Mouse (Mus musculus): ENCODE data around the gene Skp1a. TPM values are rescaled to one million over a fixed set of nuclear protein-coding genes. Genes with fewer than 3 reads are reported as not detected.

Skp1a gene
- polyA plus RNA-seq, 1 experiment from 2014 or later: 391 TPM

DNA sequence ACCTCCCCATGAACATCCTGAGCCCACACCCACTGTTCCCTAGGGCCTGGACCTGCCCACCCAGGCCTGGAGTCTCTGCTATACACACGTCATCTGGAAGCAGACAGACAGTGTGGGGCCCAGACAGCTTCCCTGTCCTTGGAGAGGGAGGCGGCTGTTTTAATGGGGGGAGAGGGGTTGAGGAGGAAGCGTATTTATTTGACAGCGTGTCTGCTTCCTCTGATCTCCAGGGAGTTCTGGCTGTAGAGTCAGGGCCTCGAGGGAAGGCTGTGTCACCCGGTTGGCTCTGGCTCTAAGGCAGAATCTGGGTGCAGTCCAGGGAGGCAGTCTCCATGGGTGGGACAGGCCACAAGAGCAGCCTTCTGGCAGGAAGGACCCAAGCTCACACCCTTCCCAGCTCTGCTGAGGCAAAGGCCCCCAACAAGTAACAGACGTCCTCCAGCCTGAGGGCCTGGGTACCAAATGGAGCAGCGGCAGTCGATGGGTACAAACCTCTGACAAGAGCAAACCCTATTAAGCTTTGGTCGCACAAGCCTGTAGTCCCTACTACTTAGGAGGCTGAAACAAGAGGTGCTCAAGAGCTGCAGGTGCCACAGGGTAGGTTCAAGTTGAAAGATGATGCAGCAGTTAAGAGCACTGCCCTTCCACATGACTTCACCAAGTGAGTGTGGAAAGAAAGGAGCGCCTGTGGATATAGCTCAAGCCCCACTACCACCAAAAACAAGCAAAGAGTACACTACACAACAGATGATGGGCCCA, 41.6 kb downstream of the Skp1a start:
- H3K27ac ChIP-seq: no peak overlapping the region
- no peak overlapping the region for H3K4me2 ChIP-seq
- no peaks in the 10 kb centered on the region for H3K9me3 ChIP-seq (replicated peaks)
- H3K36me3 ChIP-seq: no peaks in the 10 kb centered on the region
- no peak overlapping the region for H3K4me3 ChIP-seq
- 0 out of 2 replicates have a peak, but pooled peaks cover 13% of the 10 kb centered on the region for H3K27me3 ChIP-seq (replicated peaks)
- no peak for ATAC-seq
- no peak overlapping the region for H3K9ac ChIP-seq
- 57% methylated on average over 11 of the region's 11 CpGs for WGBS (ENCODE audit: insufficient replicate concordance)
- H3K4me1 ChIP-seq: peaks cover 5% of the 10 kb centered on the region; the same call in 1 of the 2 replicates

- H3K36me3 ChIP-seq: no peaks in the 10 kb centered on the region
- peaks cover 5% of the 10 kb centered on the region; the same call in 1 of the 2 replicates for H3K4me1 ChIP-seq
- ATAC-seq: no peak
- H3K27ac ChIP-seq: no peak overlapping the region
- WGBS (ENCODE audit: insufficient replicate concordance): 63% methylated on average over 4 of the region's 4 CpGs
- H3K4me2 ChIP-seq: no peak overlapping the region
- H3K27me3 ChIP-seq (replicated peaks): peaks cover 15% of the 10 kb centered on the region
- no peak overlapping the region for H3K9ac ChIP-seq
- no peaks in the 10 kb centered on the region for H3K9me3 ChIP-seq (replicated peaks)
- no peak overlapping the region for H3K4me3 ChIP-seq
Measured at GRCm38 (mm10) chr11:52273942-52274330, 42.1 kb downstream of the Skp1a start.

GRCm38 (mm10) chr11:52274456-52275112, 42.8 kb downstream of the Skp1a start:
- Histone ChIP-seq H3K9me3 (replicated peaks) (no peaks in the 10 kb centered on the region), H3K36me3 (no peaks in the 10 kb centered on the region), H3K4me1 (peaks cover 5% of the 10 kb centered on the region; the same call in 1 of the 2 replicates), H3K9ac (no peak overlapping the region), H3K4me2 (no peak overlapping the region), H3K4me3 (no peak overlapping the region), H3K27me3 (replicated peaks) (peaks cover 22% of the 10 kb centered on the region), H3K27ac (no peak overlapping the region)
- 74% methylated on average over 20 of the region's 20 CpGs for WGBS (ENCODE audit: insufficient replicate concordance)
- ATAC-seq: no peak

- Histone ChIP-seq H3K36me3 (no peaks in the 10 kb centered on the region), H3K4me2 (no peak overlapping the region), H3K9ac (no peak overlapping the region), H3K27me3 (replicated peaks) (peaks cover 29% of the 10 kb centered on the region), H3K4me1 (peaks cover 5% of the 10 kb centered on the region; the same call in 1 of the 2 replicates), H3K27ac (no peak overlapping the region), H3K4me3 (no peak overlapping the region), H3K9me3 (replicated peaks) (no peaks in the 10 kb centered on the region)
- ATAC-seq: no peak
- 50% methylated on average over 8 of the region's 8 CpGs for WGBS (ENCODE audit: insufficient replicate concordance)
Measured at GRCm38 (mm10) chr11:52275366-52275765, 43.6 kb downstream of the Skp1a start.

DNA sequence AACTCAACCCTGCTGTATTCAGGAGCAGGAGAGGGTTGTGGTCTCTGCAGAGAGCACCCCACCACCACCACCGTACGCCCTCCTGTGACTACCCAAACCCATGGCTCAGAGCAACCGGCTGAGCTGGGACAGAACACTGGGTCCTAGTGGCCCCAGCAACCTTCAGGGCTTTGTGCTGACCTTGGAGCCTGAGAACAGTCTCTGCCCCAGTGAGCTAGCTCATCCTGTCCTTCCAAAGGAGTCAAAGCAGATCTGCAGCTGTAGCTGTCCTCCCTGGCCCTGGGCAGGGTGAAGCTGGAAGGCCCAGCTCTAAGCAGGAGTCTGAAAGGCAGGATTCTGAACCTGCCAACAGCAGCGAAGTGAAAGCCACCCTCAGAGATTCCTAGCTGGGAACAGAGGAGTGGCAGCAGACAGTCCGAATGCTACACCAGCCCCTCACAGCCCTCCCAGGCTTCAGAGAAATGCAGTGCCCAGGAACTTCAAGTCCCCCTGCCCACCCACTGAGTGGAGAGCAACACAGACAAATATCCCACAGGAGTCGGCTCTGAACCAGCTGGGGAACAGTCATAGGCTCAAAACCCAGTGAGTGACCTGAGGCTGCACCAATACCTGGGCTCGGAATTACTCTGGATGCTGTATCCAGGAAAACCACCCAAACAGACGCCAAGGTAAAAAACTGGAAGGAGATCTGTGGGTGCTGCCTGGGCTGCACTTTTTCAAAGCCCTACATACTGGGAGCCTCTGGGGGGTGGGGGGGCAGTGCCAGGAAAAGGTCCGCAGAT, 44.2 kb downstream of the Skp1a start:
- no peak overlapping the region for H3K4me2 ChIP-seq
- H3K27ac ChIP-seq: no peak overlapping the region
- WGBS (ENCODE audit: insufficient replicate concordance): 67% methylated on average over 9 of the region's 9 CpGs
- H3K4me1 ChIP-seq: peaks cover 5% of the 10 kb centered on the region; the same call in 1 of the 2 replicates
- H3K4me3 ChIP-seq: no peak overlapping the region
- no peak for ATAC-seq
- no peaks in the 10 kb centered on the region for H3K9me3 ChIP-seq (replicated peaks)
- H3K36me3 ChIP-seq: no peaks in the 10 kb centered on the region
- peaks cover 35% of the 10 kb centered on the region for H3K27me3 ChIP-seq (replicated peaks)
- no peak overlapping the region for H3K9ac ChIP-seq

DNA sequence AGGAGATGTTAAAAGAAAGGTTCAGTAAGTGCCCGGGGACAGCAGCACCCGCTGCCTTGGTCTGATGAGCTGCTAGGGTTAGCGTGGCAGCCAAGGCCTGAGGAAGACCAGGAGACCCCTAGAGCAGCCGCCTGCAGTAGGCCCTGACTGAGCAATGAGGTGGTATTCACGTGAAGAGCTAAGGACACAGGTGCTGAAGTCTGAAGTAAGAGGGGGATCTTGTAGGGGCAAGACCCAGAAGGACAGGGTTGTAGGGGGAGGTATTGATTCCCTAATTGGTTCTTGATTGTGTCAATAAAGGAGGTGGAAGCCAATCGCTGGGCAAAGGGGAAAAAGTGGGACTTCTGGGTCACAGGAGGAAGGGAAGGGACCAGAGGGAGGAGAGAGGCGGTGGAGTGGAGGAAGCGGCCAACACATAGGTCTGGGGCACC, 45.2 kb downstream of the Skp1a start:
- H3K27me3 ChIP-seq (replicated peaks): peaks cover 45% of the 10 kb centered on the region
- H3K4me3 ChIP-seq: no peak overlapping the region
- no peak overlapping the region for H3K9ac ChIP-seq
- ATAC-seq: no peak
- 73% methylated on average over 8 of the region's 8 CpGs for WGBS (ENCODE audit: insufficient replicate concordance)
- H3K4me2 ChIP-seq: no peak overlapping the region
- no peaks in the 10 kb centered on the region for H3K9me3 ChIP-seq (replicated peaks)
- H3K4me1 ChIP-seq: peaks cover 6% of the 10 kb centered on the region; the same call in 1 of the 2 replicates
- no peaks in the 10 kb centered on the region for H3K36me3 ChIP-seq
- H3K27ac ChIP-seq: no peak overlapping the region

DNA sequence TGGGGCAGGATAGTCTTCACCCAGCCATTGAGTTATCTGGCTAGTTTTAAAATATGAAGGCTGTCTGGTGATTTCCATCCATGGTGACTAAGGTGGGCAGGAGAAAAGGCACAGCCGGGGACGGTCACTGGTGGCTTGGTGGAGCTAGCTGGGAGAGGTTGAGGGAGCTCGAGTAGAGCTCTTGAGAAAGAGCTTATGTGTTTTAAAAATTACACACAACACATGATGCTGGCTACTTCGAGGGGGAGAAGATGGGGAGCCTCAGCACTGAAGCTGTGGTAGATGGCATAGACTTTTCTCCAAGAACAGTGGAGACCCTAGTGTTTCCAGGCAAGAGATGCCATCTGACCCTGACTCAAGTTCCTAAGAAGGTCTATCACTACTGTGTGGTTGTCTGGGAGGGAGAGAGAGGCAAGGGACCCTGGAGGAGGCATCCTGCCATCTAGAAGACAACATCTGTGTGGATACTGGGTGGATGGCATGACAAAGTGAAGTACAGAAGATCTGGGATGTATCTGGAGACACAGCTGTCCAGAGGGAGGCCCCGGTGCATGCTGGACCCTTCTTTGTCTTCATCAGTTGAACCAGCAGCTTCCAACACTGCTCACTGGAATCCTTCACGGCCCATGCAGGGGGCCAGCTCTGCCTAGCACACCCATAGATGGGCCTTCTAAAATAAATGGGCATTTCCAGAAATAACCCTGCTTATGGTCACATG, 45.8 kb downstream of the Skp1a start:
- no peak overlapping the region for H3K9ac ChIP-seq
- H3K4me3 ChIP-seq: no peak overlapping the region
- no peaks in the 10 kb centered on the region for H3K36me3 ChIP-seq
- H3K27me3 ChIP-seq (replicated peaks): peaks cover 51% of the 10 kb centered on the region
- H3K9me3 ChIP-seq (replicated peaks): no peaks in the 10 kb centered on the region
- H3K4me1 ChIP-seq: peaks cover 12% of the 10 kb centered on the region
- H3K4me2 ChIP-seq: no peak overlapping the region
- no peak overlapping the region for H3K27ac ChIP-seq
- ATAC-seq: no peak
- WGBS (ENCODE audit: insufficient replicate concordance): 66% methylated on average over 6 of the region's 6 CpGs

- H3K4me2 ChIP-seq: no peak overlapping the region
- peaks cover 57% of the 10 kb centered on the region for H3K27me3 ChIP-seq (replicated peaks)
- no peak overlapping the region for H3K4me3 ChIP-seq
- H3K36me3 ChIP-seq: no peaks in the 10 kb centered on the region
- H3K9me3 ChIP-seq (replicated peaks): no peaks in the 10 kb centered on the region
- WGBS (ENCODE audit: insufficient replicate concordance): 77% methylated on average over 3 of the region's 3 CpGs
- peaks cover 18% of the 10 kb centered on the region for H3K4me1 ChIP-seq
- no peak overlapping the region for H3K27ac ChIP-seq
- H3K9ac ChIP-seq: no peak overlapping the region
- no peak for ATAC-seq
Measured at GRCm38 (mm10) chr11:52278164-52278563, 46.4 kb downstream of the Skp1a start.

GRCm38 (mm10) chr11:52278991-52279390, 47.2 kb downstream of the Skp1a start:
- H3K9ac ChIP-seq: no peak overlapping the region
- peaks cover 26% of the 10 kb centered on the region for H3K4me1 ChIP-seq
- no peaks in the 10 kb centered on the region for H3K9me3 ChIP-seq (replicated peaks)
- ATAC-seq: no peak
- 75% methylated on average over 6 of the region's 6 CpGs for WGBS (ENCODE audit: insufficient replicate concordance)
- no peak overlapping the region for H3K4me2 ChIP-seq
- no peak overlapping the region for H3K4me3 ChIP-seq
- no peak overlapping the region for H3K27ac ChIP-seq
- no peaks in the 10 kb centered on the region for H3K36me3 ChIP-seq
- H3K27me3 ChIP-seq (replicated peaks): peaks cover 65% of the 10 kb centered on the region

DNA sequence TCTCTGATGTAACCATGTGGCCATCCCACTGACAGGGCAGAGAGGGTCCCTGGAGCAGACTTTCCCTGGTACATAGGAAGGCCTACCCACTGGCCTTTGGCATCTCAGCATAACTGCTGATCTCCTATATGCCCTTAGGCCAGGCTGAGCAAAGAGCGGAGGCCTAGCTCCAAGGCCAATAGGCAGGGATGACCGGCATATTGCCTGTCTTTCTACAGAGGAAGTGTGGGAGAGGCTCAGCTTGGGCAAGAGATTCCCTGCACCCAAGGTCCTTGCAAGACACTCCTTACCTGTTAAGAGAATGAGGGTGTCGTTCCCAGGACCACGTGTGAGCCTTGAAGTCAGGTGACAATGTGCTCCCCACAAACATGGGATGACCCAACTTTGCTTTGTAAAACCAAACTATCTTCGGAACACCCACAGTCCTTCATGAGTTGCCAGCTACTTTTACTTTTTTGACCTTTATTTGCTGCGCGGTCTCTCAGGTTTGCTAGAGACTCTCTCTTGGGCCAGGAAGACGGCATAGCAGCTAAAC, 47.9 kb downstream of the Skp1a start:
- H3K4me3 ChIP-seq: no peak overlapping the region
- H3K27me3 ChIP-seq (replicated peaks): peaks cover 72% of the 10 kb centered on the region
- 83% methylated on average over 8 of the region's 8 CpGs for WGBS (ENCODE audit: insufficient replicate concordance)
- no peaks in the 10 kb centered on the region for H3K9me3 ChIP-seq (replicated peaks)
- no peak overlapping the region for H3K4me2 ChIP-seq
- no peaks in the 10 kb centered on the region for H3K36me3 ChIP-seq
- peaks cover 33% of the 10 kb centered on the region for H3K4me1 ChIP-seq
- no peak for ATAC-seq
- no peak overlapping the region for H3K9ac ChIP-seq
- H3K27ac ChIP-seq: no peak overlapping the region
